Mouse (Mus musculus) ES-E14 (cell line): ENCODE data around the gene Akt2. TPM values are rescaled to one million over a fixed set of nuclear protein-coding genes. Genes with fewer than 3 reads are reported as not detected.
A peak's percentile ranks its signal among the peaks of the same experiment; 100 is the strongest.

Source experiments
- DNase-seq: peaks from one replicate; pipeline ENCODE4 v3.0.0-alpha.2; 2013; ENCODE audit warnings: low read depth, low spot score
- H3K27ac ChIP-seq: 2 replicates; pipeline ENCODE4 v1.5.1; 2012; ENCODE audit warnings: low read depth, mild to moderate bottlenecking, low read length, moderate library complexity, mixed read lengths; ENCODE audit not compliant: poor library complexity, insufficient read depth, severe bottlenecking
- H3K36me3 ChIP-seq: 2 replicates; pipeline ENCODE4 v1.6.1; 2012; ENCODE audit warnings: mild to moderate bottlenecking, low read length, moderate library complexity, mixed read lengths; ENCODE audit not compliant: control insufficient read depth, poor library complexity, insufficient read depth, severe bottlenecking
- H3K4me1 ChIP-seq, 2 experiments: fragments of 150-350 bp in 1 of 2; sonication (generic) in 1 of 2; 2 replicates each; pipeline ENCODE4 v1.6.1; 2012; ENCODE audit warnings: low read length in 2 of 2, mild to moderate bottlenecking in 1 of 2, mixed read lengths in 1 of 2; ENCODE audit not compliant: control insufficient read depth in 2 of 2, insufficient read depth in 2 of 2, poor library complexity in 1 of 2
- H3K4me3 ChIP-seq, 2 experiments: fragments of 150-350 bp in 1 of 2; sonication (generic) in 1 of 2; 2 replicates each; pipeline ENCODE4 v1.5.1; 2012; ENCODE audit warnings: low read length in 2 of 2, low read depth in 1 of 2, mild to moderate bottlenecking in 1 of 2, mixed read lengths in 1 of 2; ENCODE audit not compliant: insufficient read depth in 1 of 2, poor library complexity in 1 of 2, severe bottlenecking in 1 of 2
- H3K9ac ChIP-seq: 2 replicates; pipeline ENCODE4 v1.6.1; 2012; ENCODE audit warnings: low read depth, mild to moderate bottlenecking, low read length, mixed read lengths; ENCODE audit not compliant: poor library complexity, insufficient read depth, severe bottlenecking
- H3K9me3 ChIP-seq: fragments of 150-350 bp; sonication (generic); 2 replicates; pipeline ENCODE4 v1.6.1; 2012; ENCODE audit warnings: low read depth, mild to moderate bottlenecking, low read length; ENCODE audit not compliant: control insufficient read depth, insufficient read depth
- CHD2 ChIP-seq: IDR thresholded peaks from 2 replicates; pipeline ENCODE4 v1.6.1; 2014; ENCODE audit warnings: mild to moderate bottlenecking, low read depth, low read length, inconsistent platforms
- HCFC1 ChIP-seq: IDR thresholded peaks from 2 replicates; pipeline ENCODE4 v1.6.1; 2012; ENCODE audit warnings: low read length, inconsistent platforms, borderline replicate concordance; ENCODE audit not compliant: insufficient read depth
- MAFK ChIP-seq: IDR thresholded peaks from 2 replicates; pipeline ENCODE4 v1.6.1; 2014; ENCODE audit warnings: mild to moderate bottlenecking, low read depth, low read length, inconsistent platforms; ENCODE audit not compliant: insufficient read depth
- ZC3H11A ChIP-seq: IDR thresholded peaks from 2 replicates; pipeline ENCODE4 v1.6.1; 2012; ENCODE audit warnings: low read depth, mild to moderate bottlenecking, inconsistent platforms, low read length, borderline replicate concordance
- ZNF384 ChIP-seq: IDR thresholded peaks from 2 replicates; pipeline ENCODE4 v1.6.1; 2012; ENCODE audit warnings: low read depth, low read length, inconsistent platforms
- in situ Hi-C, 2 experiments: fragments of 600-800 bp; cut with MboI; formaldehyde crosslinking; loops; one replicate each; pipeline ENCODE4 v1.15.1; 2025; ENCODE audit warnings: low sequenced_read_pairs in 2 of 2, inconsistent platforms in 1 of 2; ENCODE audit not compliant: unreplicated experiment in 2 of 2
- total RNA-seq: library from RNA; depleted of rRNA; stranded (reverse); fragments of 300-350 nt; gene quantifications from 2 replicates; pipeline ENCODE4 v1.2.3, GENCODE M21; 2012

Akt2 gene
- total RNA-seq, 1 experiment: 44.8 TPM

DNA sequence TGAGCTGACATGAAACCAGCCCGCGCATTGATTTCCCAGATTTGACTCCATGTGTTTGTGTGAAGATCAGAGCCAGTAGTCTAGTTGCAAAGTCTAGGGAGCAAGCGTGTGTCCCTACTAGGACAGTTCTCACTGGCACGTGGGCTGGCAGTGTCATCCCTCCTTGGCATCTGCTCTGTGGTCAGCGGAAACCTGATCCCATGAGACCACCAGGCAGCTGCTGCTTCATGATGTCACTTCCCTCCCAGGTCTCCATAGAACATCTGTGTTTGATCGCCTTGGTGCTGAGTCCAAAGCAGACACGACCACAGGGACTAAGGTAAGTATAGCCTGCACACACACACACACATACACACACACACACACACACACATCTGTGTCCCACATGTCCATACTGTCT is 12.9 kb upstream of the Akt2 start:
- peaks cover 2 to 7% of the 10 kb centered on the region in 2 experiments; a peak in 3 of 4 replicates for H3K4me1 ChIP-seq
- peaks cover 58% of the 10 kb centered on the region for H3K36me3 ChIP-seq
- TF ChIP-seq HCFC1 (no peak), CHD2 (no peak), ZC3H11A (no peak), ZNF384 (no peak)
- no peak overlapping the region for H3K9ac ChIP-seq
- H3K4me3 ChIP-seq: no peak overlapping the region
- H3K27ac ChIP-seq: no peak overlapping the region
- DNase-seq: no peak
- in situ Hi-C loops: no loop called here
- H3K9me3 ChIP-seq: no peaks in the 10 kb centered on the region

DNA sequence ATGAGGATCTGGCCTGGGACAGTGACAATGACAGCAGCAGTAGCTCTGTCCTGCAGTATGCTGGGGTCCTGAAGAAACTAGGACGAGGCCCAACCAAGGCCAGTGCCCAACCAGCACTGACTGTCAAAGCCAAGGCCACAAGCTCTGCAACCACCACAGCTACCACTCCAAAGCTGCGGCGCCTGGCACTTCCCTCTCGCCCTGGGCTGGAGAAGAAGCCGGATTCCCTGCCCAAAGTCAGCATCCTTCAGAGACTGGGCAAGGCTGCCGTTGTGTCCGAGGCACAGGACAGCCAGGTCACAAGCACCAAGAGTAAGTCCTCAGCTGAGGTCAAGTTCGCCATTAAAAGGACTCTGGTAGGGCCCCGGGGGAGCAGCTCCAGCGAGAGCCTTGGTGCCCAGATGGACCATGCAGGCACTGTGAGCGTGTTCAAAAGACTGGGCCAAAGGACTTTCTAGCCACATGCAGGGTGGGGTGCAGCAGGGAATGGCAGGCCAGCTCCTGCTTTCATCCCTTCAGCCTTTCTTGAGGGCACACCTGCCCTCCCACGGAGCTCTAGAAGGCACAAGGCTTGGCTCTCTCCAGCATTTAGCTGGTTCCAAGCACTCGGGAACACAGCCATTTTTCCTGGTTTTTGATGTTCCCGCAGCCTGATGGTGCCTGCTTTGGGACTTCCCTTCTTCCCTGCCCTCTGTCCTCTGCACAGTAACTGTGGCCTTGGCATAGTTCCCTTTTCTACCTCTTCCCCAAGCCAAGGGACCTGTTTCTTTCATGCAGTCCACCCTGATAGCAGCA is 10.8 kb upstream of the Akt2 start:
- DNase-seq: no peak
- H3K4me3 ChIP-seq: no peak overlapping the region
- H3K4me1 ChIP-seq: peaks cover 0 to 6% of the 10 kb centered on the region in 2 experiments; a peak in 1 of 4 replicates
- peaks cover 51% of the 10 kb centered on the region for H3K36me3 ChIP-seq
- H3K9me3 ChIP-seq: no peaks in the 10 kb centered on the region
- H3K9ac ChIP-seq: no peak overlapping the region
- TF ChIP-seq ZNF384: no peak
- TF ChIP-seq ZC3H11A: no peak
- TF ChIP-seq HCFC1: no peak
- TF ChIP-seq MAFK: no peak
- TF ChIP-seq CHD2: no peak
- H3K27ac ChIP-seq: no peak overlapping the region
- in situ Hi-C loops: no loop called here

DNA sequence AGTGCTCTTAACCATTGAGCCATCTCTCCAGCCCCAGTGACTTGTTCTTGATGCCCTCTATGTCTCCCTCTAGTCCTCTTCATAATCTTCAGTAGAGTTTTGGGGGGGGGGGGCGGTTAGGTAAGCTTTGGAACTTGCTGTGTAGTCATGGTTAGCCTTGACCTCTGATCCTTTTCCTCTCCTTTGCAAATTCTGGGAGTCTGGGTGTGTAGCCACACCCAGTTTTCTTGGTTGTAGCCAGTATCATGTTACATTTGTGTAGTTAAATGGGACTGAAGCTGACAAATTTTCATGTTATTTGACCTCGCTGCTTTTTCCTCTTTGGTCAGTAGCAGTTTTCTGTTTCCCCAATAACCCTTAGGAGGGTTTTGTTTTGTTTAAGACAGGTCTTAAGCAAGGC is 4.5 kb upstream of the Akt2 start:
- peak; percentile 39 for DNase-seq
- Histone ChIP-seq H3K4me3 (no peak overlapping the region), H3K36me3 (peaks cover 7% of the 10 kb centered on the region), H3K9me3 (no peaks in the 10 kb centered on the region), H3K9ac (no peak overlapping the region), H3K4me1 (peaks cover 10% of the 10 kb centered on the region in 2 experiments; a peak in 3 of 4 replicates), H3K27ac (peak overlapping the region; percentile 81)
- in situ Hi-C loops: no loop called here
- TF ChIP-seq CHD2 (no peak), ZC3H11A (no peak), MAFK (no peak), ZNF384 (no peak), HCFC1 (no peak)

DNA sequence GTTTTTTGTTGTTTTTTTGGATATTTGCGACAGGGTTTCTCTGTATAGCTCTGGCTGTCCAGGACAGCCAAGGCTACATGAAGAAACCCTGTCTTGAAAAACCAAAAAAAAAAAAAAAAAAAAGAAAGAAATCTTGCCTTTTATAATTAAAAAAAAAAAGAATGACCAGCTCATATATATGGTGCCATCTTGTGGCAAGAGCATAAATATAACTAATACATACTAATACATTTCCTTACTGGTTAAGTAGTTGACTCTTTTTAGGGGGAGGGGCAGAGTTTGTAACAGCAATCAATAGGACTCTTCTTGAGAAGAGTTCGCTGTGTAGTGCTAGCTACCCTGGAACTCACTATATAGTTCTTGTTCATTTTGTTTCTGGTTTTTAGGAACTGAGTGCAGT is 3.6 kb upstream of the Akt2 start:
- no peak overlapping the region for H3K4me3 ChIP-seq
- H3K36me3 ChIP-seq: peaks cover 3% of the 10 kb centered on the region; the same call in 1 of the 2 replicates
- in situ Hi-C loops: no loop called here
- H3K4me1 ChIP-seq: peaks cover 10% of the 10 kb centered on the region in 2 experiments; a peak in 3 of 4 replicates
- no peak for DNase-seq
- TF ChIP-seq HCFC1 (no peak), ZC3H11A (no peak), CHD2 (no peak), ZNF384 (no peak), MAFK (no peak)
- H3K9me3 ChIP-seq: no peaks in the 10 kb centered on the region
- H3K27ac ChIP-seq: peak overlapping the region; percentile 81; the same call in 1 of the 2 replicates
- H3K9ac ChIP-seq: peak overlapping the region; percentile 25; the same call in 1 of the 2 replicates
